Mouse (Mus musculus) gastrocnemius, adult 18-20 months (tissue): ENCODE results near the gene Rasal1. TPM values are rescaled to one million over a fixed set of nuclear protein-coding genes. Genes with fewer than 3 reads are reported as not detected.
A peak's percentile ranks its signal among the peaks of the same experiment; 100 is the strongest.

Experiments
- DNase-seq: peaks from one replicate; pipeline ENCODE4 v3.0.0; 2021; ENCODE audit warnings: low spot score
- total RNA-seq, 2 experiments: library from RNA; stranded (reverse); gene quantifications; 2 replicates each; pipeline ENCODE4 v1.2.3; 2021

The Rasal1 gene
- total RNA-seq, 2 experiments from 2014 or later, result not detected

DNA sequence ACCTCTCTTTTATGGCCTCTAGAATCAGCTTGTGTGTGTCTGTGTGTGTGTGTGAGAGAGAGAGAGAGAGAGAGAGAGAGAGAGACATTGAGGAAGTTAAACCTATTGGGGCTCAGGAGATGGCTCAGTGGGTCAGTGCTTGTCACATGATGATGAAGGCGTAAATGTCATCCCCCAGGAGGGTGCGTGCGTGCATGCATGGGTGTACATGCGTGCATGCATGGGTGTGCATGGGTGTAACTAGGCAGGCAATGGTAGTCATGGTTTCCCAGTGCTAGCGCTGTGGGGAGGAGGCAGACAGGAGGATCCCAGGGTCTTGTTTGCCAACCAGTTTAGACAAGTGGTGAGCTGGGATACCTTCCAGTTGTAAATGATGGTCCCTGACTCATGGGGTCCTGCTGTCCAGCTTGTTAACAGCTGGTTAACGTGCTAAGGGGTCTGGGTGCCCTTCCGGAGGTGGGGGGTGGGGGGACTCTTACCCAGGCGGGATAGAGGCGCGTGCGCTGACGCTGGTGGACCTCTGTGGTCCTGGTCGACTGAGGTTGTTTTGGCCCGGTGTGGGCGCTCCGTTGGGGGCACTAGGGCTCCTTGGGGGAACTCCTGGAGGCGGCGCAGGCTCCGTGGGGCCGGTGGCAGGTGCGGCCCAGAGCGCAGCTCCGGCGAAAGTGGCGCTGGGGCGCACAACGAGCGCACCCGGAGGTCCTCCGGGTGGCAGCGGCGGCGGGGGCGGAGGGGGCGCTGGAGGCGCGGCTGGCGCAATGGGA is 45.5 kb downstream of the Rasal1 start:
- DNase-seq, result no peak

DNA sequence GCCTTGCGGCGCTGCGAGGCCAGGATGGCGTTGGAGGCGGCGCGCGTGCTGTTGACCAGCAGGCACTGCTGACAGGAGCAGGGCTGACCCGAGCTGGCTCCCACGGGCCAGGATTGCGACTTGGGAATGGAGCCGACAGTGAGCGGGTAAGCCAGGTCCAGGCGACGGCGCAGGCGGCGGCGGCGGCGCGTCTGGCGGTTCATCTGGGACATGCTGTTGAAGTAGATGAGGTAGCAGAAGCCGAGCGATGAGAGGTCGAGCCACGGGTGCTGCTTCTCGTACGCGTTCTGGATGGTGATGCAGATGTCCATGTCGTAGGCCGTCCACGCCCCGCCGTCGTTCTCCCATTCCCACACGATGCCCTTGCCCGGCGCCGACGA is 46.1 kb downstream of the Rasal1 start:
- DNase-seq, result no peak

DNA sequence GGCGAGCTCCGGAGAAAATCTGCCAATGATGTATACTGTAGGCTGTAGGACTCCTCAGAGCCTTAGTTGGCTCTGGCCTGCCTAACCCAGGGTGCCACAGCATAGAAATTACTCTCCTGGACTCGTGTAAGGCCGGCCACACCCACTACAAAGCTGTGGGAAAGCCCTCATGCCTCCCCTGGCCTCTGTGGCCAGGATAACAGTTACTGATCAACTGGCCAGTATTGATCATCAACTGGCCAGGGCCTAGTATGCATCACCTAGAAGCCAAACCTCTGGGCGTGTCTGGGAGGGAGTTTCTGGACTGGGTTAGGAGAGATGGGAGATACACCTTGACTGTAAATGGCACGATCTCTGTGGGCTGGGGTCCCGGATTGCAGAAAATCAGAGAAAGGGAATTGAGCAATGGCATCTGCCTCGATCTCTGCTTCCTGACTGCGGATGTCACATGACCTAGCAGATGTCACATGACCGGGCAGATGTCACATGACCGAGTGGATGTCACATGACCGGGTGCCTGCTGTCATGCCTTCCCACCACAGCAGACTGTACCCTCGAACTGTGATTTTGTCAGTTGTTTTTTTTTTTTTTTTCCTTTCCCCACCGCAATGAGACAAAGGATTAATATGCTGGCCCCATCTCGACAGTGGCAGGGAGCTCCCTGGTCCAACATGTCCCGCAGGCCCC is 47.6 kb downstream of the Rasal1 start:
- DNase-seq, result no peak

DNA sequence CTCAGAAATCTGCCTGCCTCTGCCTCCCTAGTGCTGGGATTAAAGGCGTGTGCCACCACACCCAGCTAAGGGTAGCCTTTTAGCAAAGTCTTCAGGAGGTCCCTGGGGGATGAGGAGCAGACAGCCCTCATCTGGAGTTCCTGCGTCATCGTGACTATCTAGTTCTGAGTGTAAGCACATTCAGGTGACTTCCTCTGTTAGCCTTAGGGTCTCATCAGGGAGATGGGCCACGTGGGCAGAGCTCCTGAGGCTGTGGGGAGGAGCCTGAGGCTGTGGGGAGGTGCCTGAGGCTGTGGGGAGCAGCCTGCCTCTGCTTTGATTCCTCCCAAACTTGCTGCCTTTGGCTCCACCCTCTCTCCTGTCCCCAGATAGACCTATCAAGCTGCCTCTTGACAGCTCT is 48.3 kb downstream of the Rasal1 start:
- no peak for DNase-seq

DNA sequence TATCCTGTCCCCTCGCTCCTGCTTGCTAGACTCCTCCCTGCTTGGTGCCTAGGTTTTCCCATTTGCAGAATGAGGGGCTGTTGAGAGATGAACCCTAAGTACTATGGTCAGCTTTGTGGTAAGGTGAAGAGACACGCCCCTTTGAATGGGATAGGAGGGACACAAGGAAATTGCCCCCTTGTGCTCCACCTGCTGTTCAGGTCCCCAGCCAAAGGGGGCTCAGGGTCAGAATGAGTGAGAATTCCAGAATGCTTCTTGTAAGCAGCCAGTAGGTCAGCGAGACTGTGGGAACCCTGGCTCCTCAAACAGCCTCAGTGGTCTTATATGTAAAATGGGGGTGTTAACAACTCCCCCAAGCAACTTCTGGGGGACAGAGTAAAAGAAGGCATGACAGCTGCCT is 49.6 kb downstream of the Rasal1 start:
- no peak for DNase-seq

DNA sequence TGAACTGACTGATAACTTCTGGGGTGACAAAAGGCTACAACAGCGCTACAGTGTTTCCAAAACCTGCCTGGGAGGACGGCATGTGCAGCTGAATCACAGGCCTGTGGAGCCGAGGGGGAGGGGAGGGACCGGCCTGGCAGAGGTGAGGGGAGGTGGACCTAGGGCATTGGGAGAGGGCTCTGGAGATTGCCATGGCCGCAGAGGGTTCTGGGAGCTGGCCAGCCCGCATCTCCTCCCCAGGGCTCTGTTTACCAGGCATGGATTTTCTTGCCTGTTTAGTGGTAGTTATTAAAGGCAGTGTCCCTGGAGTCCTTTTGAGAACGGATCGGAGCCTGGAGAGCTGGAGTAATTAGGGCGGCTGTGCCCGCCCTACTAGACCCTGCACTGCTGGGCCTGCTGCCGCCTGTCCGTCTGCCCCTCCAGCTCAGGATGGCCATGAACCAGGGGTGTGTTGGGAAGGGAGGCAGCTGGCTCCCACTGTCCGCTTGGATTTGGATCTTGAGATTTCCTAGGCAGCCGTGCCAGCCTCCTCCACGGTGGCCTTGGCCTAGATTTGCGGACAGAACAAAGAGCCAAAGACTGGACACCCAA is 50.3 kb downstream of the Rasal1 start:
- DNase-seq, result no peak

DNA sequence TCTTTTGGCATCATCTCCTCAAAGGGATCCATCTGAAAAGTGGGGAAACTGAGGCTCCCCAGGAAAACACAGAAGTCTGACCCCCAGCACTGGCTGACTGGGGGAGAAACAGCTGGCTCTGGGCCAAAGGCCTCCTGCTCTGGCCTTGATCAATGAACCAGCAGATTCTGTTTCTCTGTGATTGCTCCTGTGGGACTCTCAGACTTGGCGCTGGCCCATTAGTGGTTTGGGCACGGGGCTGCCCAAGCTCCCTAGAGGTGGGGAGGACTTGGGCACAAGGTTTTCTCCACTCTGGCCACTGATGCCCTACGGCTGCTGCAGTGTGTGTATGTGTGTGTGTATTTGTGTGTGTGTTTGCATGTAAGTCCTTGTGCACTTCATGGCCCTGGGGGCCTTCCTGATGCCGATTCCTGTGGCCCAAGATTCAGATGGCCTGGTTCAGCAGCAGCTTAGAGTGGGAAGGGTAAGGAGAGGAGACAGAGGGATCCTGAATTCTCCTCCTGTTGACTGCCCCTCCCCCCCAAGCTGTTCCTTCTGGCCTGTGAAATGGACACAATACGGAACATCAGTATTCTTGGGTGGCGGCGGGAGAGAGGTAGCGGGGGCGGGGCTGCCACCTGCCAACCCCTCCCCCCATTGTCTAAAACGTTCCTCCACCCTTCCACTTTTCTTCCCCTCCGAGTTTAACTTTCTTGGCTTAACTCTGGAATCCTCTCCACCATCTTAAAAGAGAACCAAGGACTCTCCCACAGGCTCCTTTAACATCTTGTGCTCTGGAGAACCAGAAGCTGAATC is 52.6 kb downstream of the Rasal1 start:
- DNase-seq, result no peak

DNA sequence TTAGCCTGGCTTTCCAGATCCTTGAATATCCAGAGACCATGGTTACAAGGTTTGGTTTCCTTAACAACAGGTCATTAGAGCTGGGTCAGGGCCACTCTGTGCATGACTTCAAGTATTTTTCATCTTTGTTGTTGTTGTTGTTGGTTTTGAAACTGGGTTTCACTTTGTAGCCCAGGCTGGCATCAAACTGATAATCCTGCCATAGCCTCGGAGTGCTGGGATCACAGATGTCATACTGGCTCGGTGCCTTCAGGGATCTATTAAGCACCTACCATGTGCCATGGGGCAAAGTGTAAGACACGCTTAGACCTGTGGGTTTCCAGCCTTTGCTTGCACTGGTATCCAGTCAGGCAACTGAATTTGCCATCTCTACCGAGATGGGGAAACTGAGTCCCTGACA is 53.8 kb downstream of the Rasal1 start:
- DNase-seq, result no peak

DNA sequence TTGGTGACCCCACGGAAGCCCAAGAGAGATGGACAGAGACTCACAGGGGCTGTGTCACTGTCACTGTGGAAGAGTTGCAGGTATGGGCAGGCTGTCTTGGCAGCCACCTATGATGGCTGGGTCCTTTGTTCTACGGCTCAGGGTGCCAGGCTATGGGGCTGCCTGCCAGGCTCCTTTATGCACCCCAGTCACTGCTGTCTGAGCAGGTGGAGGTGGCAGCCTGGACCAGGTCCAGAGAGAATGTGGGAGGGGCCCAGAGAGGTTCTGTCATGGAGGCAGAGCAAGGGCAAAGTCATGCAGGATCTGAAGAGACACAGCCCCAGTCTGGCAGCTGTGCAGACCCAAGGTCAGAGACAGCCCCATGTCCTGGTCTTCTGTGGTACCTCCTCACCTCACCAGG is 54.4 kb downstream of the Rasal1 start:
- DNase-seq, result no peak

DNA sequence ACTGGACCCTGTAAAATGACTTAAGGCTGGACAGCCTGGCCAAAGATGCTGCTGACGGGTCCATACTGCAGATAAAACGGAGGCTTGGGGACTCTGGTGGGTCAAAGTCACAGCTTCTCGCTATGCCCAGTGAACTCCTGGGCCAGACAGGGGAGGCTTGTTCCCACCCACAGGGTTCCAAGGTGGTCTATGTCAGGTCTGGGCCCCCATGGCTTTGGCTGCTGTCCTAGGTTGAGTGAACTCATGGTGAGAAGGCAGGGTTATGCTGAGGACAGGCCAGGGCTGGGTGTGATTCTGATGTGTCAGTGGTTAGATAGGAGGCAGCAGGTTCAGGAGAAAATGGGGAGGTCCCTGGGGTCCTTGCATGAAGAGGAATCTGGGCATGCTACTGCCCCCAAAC is 55.0 kb downstream of the Rasal1 start:
- no peak for DNase-seq

DNA sequence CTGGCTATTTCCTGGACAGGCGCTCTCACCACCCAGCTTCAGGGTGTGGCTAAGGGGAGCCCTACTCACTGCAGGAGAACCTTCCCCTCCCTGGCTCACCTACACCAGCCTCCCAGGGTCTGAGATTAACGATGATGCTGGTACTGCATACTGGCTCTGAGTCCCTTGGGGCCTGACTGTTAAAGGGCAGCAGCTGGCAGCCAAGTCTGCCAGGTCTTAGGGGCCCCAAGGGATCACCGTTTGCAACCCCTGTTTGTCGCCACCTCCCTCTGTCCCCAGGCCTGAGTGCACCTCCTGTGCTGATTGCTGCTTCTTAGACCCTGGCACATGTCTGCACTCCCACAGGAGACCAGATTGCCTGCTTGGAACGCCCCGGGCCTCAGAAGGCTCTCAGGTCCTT is 55.8 kb downstream of the Rasal1 start:
- DNase-seq, result no peak

DNA sequence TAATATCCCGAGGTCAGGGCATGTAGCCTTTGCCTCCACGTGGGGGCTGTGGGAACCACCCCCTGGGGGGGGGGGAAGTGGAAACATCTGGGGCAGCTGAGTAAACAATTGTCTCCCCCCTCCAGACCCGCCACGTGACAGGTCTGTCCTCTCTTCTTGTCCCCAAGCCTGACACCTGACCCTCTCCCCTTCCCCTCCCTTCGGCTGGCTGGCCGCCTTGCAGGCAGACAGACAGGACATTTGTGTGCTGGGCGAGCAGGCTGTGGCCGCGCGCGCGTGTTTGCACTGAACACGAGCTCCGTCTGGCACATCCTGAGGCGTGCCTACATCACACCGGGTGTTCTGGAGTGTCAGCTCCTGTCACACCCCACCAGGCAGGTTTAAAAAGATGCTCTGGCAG is 57.9 kb downstream of the Rasal1 start:
- DNase-seq, result no peak

DNA sequence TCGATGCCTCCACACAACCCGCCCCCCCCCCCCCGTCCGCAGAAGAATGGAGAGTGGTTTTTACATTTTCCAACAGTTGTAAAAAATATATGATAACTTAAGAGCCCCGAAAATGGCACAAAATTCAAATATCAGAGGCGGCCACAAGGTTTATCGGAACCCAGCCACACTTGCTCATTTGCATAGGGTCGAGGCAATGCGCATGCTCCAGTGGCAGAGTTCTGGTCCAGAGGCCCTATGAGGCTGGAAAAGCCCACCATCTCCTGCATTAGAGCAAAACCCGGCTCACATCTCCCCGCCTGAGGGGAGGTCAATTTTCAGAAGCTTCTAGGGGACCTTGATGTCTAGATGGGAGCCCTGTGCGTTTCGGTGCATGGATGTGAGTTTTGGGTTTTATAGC is 58.4 kb downstream of the Rasal1 start:
- no peak for DNase-seq

DNA sequence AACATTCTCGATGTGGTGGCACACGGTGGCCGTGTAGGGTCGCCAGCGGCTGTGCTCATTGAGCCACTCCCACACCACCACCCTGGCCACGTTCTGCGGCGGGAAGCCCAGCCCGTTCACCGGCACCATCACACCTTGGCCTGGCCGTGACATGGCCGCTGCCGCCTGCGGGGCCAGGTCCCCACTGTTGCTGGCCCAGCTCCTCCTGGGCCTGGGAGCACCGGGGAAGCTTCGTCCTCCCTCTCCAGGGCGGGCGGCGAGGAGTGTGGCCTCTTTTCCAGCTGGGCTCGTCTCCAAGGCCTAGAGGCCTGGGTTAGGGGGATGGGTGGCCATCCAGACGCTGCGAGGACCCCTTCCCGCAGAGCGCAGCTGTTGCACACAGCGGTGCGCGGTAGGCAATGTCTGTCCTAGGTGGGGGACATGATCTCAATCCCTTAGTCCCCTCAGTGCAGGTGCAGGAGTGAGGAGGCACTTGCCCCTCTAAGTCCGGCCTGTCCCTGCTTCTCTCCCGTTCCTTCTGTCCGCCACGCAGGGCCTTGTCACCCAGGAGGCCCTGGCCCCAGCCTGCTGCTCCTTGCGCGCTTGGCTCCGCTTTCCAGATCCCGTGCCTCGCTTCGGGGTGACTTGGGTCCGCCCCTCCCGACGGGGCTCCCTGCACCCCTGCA is 61.7 kb downstream of the Rasal1 start:
- DNase-seq, result no peak

DNA sequence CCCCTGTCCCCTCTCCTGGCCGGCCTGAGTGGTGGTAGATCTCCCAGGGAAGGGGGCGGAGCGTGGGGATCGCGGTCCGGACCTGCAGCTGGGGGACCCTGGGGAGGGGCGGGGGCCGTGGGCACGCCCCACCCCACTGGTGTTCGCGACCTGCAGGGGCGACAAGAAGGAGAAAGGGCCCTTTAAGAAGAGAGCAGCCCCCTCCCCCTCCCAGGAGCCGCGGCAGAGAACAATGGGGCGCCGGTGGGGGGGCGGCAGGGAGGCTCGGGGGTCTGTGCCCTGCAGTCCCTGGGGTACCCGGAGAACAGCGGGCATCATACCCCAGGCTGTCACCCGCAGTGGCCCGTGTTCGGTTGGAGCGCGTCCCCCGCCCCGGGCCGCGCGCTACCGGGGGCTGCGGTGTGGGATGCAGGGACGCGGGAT is 62.2 kb downstream of the Rasal1 start:
- DNase-seq, result no peak

DNA sequence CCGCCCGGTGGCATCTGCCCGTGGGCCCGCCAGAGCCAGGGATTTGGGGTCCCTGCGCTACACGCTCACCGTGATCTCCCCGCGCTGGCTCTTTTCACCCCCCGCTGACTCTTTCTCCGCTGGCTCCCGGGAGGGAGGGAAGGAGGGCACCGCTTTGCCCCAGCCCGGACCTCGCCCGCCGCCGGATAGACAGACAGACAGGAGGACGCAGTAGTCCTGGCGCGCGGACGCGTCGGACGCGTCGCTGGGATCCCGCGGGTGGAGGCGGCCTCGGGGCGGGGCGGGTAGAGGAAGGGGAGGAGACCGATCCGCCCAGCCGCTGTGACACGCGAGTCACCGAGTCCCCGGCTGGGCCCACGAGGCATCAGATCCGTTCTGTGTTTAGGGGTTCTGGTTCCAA is 62.8 kb downstream of the Rasal1 start:
- peak; percentile 14 for DNase-seq

DNA sequence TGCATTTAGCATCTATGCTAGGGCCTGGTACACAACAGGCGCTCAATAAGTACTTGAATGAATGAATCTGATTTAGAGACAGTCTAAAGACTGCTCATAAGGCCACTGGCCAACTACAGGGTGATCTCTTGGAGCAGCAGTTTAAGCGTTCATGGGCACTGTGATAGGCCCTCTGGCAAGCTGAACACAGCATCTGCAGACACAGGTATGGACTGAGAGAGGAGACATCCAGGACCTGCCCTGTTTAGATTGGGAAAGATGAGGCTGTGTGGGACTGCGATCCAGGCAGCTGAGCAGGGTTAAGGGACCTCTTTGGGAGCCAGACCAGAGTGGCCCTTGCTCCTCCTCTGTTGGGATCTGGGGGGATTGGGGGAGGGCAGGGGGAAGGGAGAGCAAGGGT is 63.2 kb downstream of the Rasal1 start, which contains the start of gene Dtx1:
TSS of gene Dtx1 (minus strand) at position 101 of the 400 bp plus-strand sequence.
- DNase-seq, result no peak

DNA sequence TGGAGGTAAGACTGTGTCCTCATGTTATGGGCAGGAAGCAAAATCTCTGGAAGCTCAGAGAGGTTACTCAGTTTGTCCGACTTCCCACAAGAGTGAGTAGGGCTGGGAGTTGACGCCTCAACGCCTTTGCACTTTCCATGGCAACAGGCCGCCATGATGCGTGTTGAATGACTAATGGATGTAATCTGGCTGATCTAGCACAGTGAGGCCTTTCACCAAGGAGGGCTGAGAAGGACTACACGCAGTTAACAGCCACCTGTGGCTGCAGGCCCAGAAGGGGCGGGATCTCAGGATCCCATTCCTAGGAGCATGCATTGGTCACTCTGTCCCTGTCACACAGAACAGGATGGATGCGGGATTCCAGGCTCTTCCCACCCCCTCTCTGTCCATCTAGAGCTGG is 64.1 kb downstream of the Rasal1 start:
- no peak for DNase-seq

DNA sequence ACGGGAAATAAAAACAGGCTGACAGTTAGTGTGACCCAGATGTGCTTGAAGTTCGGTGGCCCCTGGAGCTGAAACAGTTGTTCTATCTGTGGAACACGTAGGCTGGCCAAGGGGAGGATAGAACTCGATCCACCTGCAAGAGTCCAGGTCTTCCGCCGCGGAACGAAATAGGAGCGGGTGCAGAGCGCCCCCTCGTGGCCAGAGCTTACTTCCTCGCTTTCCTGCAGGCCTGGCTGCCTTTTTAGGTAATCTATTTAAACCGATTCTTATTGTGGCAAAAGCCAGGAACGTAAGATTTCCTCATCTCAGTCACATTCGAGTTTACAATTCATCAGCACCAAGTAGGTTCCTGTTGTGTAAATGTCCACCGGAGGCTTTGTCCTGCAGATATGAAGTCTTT is 65.7 kb downstream of the Rasal1 start:
- DNase-seq, result peak; percentile 31

DNA sequence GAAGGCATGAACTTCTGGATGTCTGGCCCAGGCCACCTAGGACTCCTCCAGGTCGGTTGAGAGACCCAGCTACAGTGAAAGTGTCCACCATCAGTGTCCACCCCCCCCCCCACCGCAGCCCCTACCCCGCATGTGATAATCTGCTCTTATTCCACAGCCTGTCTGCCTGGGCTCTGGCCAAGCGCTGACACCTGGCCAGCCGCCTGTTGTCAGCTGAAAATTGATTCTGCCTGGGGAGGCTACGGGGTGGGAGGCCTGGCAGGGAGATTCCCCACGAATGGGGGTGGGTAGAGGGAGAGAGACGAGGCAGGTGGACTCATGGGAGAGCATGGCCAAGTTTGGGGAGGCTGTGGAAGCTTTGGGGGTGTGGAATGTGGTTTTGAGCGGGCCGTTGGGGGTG is 68.5 kb downstream of the Rasal1 start:
- no peak for DNase-seq

DNA sequence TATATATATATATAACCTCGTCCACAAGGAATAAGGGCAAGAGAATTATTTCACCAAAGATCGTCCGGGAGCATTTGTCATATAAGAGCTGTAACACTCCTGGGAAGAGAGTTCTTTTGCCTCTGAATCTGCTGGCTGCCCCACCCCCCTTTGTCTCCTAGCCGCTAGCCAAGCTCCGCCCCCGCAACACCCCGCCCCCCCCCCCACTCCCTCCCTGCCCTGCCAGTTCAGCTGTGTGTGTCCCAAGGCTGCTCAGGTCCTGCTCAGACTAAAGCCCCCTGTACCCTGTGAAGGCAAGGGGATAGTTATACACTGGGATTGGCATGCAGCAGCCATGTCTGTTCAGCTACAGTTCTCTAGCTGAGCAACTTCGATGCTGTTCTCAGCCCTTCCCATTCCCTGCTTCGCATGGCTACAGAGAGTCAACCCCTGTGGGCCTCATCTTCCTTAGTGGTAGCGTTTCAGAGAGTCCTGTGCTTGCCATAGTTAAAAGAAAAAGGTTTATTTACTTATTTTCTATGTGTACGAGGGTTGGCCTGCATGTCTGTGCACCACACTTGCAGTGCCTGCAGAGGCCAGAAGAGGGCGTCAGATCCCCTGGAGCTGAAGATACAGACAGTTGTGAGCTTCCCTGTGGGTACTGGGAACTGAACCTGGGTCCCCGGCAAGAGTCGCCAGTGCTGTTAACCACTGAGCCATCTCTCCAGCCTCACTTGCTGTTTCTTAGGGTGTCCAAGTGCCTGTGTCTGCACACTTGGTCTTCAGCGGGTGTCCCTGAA is 70.2 kb downstream of the Rasal1 start:
- no peak for DNase-seq
